Mouse (Mus musculus): ENCODE results near the gene Tfg. TPM values are rescaled to one million over a fixed set of nuclear protein-coding genes. Genes with fewer than 3 reads are reported as not detected.

Tfg gene
- polyA plus RNA-seq, 1 experiment from 2014 or later = 225 TPM

Other genes starting within 250 kb of the Tfg start
- 10.6 and 11.0 TPM in 2 replicates for gene Abi3bp, start 239.6 kb downstream of the Tfg start, polyA plus RNA-seq (2015; fragmentation: Nextera tagmentation; extraction: Ambion mirVana)
- 4.6 and 5.4 TPM in 2 replicates for gene Adgrg7, start 78.4 kb upstream of the Tfg start, polyA plus RNA-seq (2015; fragmentation: Nextera tagmentation; extraction: Ambion mirVana)
- gene Tmem45a, start 168.7 kb upstream of the Tfg start, polyA plus RNA-seq (2015; fragmentation: Nextera tagmentation; extraction: Ambion mirVana) = 30.5 and 31.6 TPM in 2 replicates
- gene Lnp1, start 210.6 kb upstream of the Tfg start, polyA plus RNA-seq (2015; fragmentation: Nextera tagmentation; extraction: Ambion mirVana) = not detected in 2 replicates

All from intestine, embryonic 15.5 days (tissue).